Mouse (Mus musculus): ENCODE results near the gene Cux1.
"Not testable (repeated sequence)": the region's sequence is repeated elsewhere in the genome, so short reads cannot be mapped to it uniquely, and the experiment has no call there.

Cux1 gene

DNA sequence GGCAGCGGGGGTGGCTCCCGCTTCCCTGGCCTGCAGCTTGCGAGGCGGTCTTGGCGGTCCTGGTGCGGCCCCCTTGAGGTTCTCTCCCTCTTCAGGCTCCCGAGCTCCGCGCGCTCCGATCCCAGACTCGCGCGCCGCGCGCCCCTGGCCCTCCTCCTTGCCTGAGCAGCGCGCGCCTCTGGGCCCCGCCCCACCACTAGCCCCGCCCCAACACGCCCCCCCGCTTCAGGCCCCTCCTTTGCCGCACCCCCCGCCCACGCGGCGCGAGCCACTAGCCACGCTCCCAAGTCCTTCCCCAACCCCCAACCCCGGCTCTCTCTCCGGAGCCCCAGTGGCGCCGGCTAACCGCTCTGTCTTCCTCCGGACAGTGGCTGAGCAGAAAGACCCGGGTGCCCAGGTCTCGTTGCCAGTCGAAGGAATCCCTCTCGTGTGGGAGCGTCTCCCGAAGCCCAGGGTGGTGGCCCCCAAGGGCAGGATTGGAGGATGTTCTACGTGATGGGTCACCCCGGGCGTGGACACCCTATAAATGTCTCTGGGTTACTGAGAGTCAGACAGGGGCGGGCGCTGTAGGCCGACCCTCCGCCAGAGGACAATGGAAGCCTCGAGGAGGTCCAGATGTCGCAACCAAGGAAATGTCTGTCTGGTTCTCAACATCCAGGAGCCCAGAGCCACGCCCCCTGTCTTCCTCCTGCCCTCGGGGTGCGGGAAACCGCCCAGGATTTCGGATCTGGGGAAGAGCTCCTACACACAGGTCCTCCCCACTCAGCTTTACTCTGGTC is 322.3 kb downstream of the Cux1 start:
- DNase-seq (ENCODE audit: low spot score), result peak; percentile 62

DNA sequence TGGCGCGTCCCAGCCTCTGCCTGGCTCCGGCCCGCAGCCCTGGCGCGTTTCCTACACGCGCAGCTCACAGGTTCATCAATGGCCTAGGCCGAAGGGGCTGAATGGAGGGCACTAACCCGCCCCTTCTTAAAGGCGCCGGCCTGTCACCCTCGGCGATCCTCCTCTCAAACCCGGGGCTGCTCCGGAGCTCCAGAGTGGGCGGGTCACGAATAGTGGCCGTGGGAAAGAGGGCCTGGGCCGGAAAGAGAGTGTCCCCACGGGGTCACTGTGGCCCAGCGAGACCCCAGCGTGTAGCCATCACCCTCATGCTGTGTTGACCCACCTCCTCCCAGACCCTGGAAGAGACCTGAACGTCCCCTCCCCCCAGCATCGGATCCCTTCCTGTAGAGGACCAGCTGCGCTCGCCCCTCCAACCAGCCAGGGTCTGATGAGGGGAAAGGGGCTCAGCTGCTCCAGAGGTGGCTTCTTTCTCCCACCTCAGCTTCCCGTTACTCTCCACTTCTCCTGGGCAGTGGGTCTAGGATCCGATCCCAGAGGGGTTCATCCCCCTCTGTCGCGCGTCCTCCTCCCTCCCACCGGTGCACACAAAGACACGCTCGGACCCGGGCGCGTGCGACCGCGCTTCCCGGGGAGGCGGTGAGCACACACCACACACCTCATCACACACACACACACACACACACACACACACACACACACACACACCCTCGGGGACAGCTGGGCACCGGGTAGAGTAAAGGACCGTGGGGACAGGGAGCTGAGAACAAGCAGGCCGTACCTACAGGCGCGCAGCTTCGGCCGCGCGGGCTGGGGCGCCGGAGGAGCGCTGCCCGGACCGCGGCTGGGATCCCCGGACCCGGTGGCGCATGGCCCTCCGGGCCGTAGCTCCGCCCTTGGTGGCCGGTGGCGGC is 323.2 kb downstream of the Cux1 start:
- peak; percentile 12 for DNase-seq (ENCODE audit: low spot score)

DNA sequence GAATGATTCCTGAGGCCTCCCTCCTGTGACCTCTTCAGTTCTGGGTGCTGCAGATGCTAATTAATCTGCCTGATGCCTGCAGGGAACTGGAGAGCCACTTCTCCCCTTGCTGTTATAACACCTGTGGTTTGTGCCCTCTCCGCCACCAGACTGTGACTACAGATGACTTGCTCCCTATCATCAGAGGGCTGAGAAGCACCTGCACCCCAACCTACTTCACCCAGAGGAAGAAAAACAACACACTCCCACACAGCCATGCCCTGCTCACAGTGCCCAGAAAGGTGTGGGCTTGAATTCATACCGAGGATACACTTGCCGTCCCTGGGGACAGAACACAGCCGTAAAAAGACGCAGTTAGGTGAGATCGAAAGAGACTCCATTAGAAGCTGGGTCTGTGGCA is 326.1 kb downstream of the Cux1 start:
- DNase-seq (ENCODE audit: low spot score), result no peak

DNA sequence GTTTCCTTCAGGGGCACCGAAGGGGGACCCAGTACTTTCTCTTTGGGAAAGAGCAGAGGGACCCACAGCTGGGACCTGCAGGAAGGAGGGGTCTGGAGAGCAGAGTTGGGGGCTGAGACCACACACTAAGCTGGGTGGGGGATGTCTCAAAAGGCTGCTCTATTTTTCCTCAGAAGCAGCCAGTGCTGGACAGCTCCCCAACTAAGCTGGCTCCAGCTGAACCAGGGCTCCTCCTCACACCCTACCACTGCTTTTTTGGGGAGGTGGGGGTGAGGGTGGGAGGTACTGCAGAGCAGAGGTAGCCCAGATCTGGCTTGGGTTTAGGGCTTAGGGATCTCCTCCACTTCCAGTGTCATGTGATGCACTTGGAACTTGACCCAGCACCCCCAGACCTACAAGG is 326.9 kb downstream of the Cux1 start:
- no peak for DNase-seq (ENCODE audit: low spot score)

DNA sequence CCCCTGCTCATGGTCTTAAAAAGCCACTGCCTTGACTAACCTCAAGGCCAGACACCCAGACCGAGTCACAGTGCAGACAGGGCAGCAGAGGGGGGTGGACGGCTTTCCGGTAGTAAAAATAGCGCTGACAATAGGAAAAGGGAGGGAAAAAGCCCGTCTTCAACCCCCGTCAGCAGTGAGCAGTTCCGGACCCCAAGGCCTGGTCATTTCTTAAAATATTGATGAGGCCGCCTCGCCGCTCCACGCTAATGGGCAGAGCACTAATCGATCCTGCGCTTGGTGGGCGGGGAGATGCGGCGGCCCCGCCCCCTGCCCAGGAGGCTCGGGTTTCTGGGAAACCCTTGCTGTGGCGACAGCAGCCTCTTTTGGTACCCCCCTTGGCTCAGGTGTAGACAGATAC is 329.7 kb downstream of the Cux1 start:
- DNase-seq (ENCODE audit: low spot score), result no peak

DNA sequence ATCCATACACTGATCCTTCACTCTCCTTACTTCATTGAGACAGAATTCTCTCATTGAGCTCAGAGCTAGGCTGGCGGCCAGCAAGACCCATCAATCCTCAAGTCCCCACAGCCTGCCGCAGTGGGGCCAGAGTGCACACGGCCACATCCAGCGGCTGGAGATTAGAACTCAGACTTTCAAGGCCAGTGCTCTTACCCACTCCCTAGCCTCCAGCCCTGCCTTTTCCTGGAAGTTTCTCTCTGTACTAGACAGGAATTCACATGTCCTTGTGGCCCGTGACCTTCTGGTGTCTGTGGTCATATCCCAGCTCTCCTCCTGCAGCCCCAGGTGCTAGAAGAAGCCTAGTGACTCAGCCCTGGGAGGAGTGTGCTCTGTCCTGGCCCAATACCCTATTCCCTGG is 330.7 kb downstream of the Cux1 start:
- DNase-seq (ENCODE audit: low spot score), result no peak

DNA sequence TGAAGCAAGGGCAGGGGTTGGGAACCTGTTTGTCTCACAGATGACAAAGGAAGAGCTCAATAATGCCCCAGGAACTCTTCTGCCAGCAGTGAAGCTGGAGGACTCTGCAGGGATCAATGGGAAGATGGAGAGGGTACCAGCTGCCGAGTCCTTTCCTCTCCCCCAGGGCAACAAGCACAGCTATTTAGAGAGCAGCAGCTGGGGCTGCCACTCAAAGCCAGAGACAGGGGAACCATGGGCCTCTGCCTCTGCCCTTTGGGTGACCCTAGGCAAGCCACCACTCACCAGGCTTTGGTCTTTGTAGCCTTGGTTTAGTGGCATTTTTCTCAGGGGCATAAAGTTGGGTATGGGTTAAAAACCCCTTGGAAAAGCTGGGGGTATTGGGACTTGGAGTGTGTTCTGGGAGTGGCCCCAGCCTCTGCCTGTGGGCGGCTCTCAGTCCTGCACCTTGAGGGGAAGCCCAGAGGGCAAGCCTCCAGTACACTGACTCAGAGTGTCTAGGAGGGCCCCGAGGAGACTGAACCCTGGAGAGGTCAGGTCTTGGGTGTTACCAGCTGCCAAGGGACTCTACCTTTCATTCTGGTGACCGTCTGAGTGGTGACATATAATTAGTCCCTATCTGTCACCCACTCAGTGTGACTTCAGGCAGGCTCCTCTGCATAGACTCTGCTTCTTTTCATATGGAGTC is 336.8 kb downstream of the Cux1 start:
- DNase-seq (ENCODE audit: low spot score), result no peak

DNA sequence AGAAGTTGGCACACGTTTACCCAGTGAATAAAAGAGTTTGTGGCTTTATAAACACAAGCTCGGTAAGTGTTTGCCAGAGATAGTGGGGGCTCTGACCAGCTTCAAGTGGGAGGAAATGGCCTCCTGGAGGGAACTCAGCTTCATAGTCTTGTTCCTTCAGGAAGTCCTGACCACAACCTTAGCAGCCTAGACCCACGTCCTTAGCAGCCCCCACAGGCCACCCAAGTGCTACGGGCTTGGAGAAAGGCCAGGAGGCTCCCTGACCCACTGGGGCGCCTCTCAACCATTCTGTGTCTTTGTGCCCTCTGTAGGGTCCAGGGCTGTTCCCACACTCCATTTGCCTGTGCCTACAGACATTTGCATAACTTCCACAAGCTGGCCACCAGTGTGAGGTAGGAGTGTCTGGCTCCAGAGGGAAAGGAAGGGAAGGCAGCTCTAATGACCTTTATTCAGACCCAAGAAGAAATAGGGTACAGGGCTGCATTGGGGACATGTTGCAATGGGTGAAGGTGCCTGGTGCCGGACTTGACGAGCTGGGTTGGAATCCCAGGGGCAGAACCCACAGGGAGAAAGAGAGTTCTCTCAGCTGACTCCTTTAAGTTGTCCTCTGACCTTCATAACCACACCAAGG is 340.9 kb downstream of the Cux1 start:
- no peak for DNase-seq (ENCODE audit: low spot score)

DNA sequence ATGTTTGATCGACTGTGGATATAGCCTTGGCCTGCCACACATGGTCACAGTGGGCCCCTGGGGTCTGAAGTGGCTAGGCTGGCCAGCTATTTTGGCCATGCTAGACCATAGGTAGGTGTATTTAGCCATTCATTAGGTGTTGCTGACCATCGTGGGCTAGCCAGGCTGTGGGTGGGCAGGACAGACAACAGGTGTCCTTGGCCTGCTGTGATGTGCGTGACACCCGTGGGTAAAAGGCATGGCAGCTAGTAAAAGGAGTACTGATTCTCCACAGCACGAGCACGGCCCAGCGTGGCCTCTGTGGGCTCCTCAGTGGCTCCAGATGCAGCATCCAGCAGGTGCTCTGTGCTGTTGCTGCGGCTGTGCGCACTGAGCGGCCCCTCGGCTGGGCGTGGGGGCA is 348.7 kb downstream of the Cux1 start:
- no peak for DNase-seq (ENCODE audit: low spot score)

DNA sequence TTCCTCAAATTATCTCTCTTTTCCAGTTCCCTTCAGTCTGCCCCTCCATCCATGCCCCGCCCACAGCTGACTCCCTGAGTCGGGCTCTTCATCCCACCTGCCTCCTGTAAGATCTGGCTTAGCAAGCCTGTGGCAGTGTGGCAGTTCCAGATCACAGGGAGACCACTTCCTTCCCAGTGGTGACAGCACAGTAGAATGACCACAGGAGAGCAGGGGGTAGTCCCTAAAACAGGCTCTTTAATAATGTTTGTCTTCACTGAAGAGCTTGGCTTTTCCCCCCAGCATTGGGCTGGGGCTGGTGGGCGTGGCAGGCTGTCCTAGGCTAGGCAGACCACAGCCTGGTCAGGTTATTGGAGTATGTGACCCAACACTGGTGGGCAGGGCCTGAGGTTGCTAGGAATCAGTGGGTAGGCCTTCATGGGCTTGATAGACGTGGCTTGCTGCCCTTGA is 349.3 kb downstream of the Cux1 start:
- DNase-seq (ENCODE audit: low spot score), result no peak

DNA sequence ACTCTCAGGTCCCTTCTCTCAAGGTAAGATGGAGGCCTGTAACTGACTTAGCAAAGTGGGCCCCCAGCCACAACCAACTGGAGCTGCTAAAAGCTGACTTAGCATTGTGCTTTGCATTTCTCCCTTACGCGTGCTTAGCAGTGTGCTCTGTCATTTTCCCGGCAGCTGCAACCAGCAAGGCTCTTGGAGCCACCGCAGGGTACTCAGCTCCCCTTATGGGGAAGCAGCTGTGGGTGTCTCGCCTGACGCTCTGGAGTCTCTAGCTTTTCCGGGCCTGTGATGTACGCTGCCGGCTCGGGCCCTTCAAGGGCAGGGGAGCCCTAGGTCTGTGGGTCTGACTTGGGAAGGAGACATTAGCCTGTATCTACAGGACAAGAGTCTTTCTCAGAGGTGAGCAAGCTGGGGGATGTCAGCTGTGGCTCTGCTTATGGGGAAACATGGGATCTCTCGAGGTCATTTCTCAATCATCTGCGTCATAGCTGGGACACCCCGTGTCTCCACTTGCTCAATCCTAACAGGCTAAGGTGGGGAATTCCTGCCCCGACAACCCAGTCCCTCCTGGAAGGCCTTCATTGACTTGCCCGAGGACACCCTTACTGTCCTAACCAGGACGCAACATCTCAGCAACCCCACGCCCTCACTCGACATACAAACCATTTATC is 350.2 kb downstream of the Cux1 start:
- DNase-seq (ENCODE audit: low spot score), result no peak

DNA sequence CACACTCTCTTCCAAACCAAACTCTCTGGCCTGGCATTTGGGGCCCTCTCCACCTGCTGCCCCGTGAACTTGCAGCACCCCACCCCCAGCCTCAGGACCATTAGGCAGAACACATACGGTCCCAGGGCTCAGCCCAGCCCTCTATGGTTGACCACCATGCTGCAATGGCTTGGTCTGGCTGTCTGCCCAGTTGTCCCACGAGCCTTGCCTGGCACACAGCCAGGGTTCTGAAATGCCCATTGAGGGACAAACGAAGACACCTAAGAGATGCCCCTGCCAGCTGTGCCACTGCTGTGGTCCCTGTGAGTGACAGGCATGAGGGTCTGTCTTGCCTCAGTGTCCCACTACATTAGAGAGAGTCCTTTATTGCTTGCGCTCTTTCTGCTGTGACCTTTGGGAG is 351.3 kb downstream of the Cux1 start:
- DNase-seq (ENCODE audit: low spot score), result no peak

DNA sequence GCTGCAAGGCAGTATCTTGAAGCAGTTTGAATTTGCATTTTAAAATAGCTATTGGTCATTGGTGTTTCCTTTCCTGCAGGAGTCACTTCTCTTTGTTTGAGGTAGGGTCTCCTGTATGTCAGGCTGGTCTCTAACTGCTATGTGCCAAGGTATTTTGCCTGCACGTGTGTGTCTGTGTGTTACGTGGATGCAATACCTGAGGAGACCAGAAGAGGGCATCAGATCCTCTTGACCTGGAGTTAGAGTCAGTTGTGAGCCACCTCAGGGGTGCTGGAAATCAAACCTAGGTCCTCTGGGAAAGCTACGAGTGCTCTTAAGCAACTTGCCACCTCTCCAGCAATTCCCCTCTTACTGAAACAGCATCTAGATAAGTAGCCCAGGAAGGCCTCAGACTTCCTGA is 352.1 kb downstream of the Cux1 start:
- no peak for DNase-seq (ENCODE audit: low spot score)

DNA sequence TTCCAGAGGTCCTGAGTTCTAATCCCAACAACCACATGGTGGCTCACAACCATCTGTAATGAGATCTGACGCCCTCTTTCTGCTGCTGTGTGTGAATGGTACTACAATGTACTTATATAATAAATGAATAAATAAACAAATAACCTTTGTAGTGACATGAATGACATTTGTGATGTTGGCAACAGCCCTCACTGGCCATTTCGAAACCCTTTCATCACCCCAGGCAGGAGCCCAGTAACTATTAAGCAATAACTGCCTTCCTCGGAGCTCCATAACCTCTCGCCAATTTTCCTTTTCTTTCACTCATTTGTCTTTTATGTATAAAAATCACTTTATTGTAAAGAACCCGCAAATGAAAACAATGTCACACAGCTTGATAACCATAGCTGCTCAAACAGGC is 353.6 kb downstream of the Cux1 start:
- no peak for DNase-seq (ENCODE audit: low spot score)

DNA sequence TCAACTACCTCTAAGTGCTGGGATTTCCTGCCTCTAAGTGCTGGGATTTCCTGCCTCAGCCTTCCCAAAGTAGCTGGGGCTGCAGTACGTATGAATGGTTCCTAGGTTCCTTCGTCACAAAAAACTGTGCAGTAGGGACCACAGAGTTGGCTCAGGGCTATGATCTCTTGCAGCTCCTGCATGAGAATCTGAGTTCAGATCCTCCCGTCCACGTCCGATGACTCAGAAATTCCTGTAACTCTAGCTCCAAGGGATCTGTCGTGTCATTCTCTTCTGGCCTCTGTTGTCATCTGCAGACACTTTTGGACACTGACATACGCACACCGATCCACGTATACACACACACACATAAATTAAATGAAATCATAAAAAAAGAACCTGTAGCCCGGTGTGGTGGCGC is 354.6 kb downstream of the Cux1 start:
- DNase-seq (ENCODE audit: low spot score), result no peak

DNA sequence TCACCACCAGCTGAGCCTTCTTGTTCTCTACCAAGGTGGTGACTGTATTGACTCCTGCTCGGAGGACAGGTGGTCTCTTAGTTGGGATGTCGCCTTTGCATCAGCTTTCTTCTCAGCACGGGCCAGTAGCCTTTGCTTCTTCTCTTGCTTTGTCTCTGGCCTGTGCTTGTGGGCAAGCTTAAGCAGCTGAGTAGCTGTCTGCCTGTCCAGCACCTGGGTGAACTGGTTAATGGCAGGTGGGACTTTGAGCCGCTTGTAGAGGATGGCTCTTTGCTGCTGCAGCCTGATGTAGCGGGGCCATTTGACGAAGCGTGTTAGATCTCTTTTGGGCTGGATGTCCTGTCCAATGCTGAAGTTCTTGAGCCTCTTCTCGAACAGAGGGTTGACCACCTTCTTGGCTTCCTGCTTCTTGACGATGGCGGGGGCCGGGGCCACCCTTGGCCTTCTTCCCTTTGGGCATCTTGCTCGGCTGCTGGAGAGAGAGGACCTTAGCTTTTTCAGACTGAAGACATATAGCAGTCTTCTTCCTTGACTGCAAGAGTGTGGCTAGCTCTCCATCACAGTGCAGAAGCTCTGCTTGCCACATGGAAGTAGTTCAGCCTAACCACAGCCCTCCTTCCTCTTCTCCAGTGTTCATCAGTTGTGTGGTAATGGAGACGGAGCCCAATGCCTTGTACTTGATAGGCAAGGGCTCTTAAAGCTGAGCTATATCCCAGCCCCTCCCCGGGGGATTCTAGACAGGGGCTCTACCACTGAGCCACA is 355.8 kb downstream of the Cux1 start:
- not testable (repeated sequence) for DNase-seq (ENCODE audit: low spot score)

DNA sequence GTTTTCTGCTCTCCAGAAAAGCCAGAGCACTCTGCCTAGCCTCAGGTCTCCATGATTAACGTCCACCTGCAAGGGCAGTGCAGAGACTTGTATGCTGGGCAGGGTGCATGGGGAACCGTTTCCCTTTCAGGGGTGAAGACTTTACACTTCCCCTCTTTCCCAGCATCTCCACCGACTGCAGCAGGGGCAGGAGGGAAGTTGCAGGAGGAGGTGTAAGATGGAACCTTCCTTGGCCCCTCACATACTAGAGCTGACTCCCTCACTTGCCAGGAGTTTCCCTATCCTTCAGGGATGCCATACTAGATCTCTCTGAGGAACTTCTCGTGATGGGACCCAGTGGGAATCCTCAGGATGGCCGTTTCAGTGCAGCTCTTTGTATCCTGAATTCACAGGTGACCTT is 356.7 kb downstream of the Cux1 start:
- DNase-seq (ENCODE audit: low spot score), result no peak

DNA sequence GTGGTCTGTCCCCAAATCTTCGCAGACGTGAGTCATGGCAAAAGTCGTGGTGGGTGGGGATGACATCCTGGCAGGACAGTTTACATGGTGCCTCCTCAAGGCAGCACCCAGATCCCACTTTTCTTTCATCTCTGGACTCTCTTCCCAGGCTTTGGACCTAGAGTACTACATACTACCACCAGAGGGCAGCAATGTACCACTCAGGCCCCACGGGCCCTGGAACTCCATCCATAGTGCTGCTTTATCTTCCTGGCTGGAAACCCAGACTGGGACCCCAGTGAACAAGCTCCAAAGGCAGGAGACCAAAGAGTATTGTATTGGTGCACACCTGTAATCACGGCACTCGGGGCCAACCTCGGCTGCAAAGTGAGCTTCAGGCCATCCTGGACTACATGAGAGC is 365.5 kb downstream of the Cux1 start:
- DNase-seq (ENCODE audit: low spot score), result peak; percentile 15

DNA sequence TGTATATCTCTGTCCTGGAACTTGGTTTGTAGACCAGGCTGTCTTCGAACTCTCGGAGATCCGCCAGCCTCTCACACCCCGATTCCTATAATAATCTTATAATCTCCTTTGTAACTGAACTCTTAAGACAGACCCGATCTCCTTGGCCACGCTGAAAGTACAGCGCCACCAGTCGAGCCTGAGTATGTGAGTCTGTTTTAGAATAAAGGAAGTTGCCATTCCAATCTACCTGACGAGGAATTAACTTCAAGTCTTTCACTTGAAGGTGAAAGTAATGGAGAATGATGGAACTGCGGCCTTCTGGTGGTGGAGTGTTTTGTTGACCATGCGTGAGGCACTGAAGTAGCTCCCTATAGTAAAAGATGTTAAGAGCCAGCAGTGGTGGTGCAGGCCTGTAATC is 367.8 kb downstream of the Cux1 start:
- no peak for DNase-seq (ENCODE audit: low spot score)

DNA sequence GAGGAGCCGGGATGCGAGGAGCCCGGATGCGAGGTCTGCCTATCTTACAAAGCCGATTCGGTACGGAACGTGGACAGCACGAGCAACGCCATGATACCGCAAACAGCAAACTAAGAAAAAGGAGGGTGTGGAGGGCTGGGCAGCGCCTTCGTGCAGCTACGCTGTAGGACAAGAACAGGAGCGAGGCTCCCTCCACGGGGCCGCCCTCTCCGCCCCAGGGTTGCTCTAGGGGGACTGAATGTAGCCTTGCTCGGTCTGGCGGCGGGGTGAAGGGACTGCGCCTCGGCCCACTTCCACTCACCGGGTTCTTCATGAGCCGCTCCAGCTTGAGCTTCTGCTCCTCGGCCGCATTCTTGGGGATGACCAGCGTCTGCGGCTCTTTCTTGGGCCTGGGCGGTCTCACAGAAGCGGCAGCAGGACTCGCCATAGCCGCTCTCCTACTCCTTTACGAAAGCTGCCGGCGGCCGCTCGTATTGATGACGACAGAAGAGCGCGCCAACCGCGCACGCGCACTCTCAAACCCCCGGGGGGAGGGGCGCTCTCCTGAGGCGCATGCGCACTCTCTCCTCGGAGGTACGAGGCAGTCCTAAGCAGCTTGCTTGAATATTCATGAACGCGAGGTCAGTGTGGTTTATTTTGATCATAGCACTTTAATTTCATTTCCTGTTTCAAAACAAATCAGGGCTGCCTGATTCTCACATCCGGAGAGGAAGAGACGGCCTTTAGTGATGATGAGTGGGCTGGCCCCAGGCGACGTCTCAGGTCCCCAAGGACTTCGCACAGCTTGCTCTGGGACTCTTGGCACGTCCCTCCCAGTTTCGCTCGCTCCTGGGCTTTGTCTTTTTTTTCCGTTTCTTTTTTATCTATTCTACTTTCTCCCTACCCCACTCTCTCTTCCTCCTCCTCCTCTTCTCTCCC is 368.6 kb downstream of the Cux1 start, which contains the start of gene Prkrip1:
TSS of gene Prkrip1 (minus strand) at position 490 of the 918 bp plus-strand sequence.
- peak; percentile 91 for DNase-seq (ENCODE audit: low spot score)

Measured in ovary, postnatal 10 days (tissue).